Mouse (Mus musculus): ENCODE data around the gene Bptf.
"Not testable (repeated sequence)": the region's sequence is repeated elsewhere in the genome, so short reads cannot be mapped to it uniquely, and the experiment has no call there.

Bptf gene

DNA sequence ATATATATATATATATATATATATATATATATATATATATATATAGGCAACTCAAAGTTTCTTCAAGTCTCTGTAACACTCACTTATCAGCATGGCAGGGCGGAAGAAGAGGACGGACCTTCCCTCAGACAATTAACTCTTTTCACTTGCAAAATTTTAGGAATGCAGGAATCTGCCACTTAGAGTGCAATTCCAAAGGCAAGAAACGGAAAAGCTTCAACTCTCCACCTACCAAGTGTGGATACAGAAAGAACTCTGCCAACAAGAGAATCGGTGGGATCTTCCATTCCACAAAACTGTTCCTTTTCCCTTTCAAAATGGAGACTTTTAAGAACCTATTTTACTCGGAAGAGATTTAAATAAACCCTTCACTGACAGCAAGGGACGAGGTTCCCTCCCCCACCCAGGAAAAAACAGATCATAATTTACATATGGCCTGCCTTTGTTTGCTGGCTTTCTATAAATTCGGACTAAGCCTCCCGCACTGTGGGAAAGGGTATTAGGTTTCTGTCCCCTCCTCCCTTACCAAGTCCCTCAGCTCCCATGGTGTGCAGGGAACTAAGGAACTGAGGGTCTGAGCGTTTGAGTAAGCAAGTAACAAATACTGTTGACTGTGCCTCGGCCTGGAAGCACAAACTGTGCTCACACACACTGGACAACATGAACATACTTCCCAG lies 17.9 kb downstream of the Bptf start:
- no peak for DNase-seq (ENCODE audit: low spot score)

GRCm38 (mm10) chr11:107113112-107113511 lies 18.8 kb downstream of the Bptf start:
- no peak for DNase-seq (ENCODE audit: low spot score)

DNA sequence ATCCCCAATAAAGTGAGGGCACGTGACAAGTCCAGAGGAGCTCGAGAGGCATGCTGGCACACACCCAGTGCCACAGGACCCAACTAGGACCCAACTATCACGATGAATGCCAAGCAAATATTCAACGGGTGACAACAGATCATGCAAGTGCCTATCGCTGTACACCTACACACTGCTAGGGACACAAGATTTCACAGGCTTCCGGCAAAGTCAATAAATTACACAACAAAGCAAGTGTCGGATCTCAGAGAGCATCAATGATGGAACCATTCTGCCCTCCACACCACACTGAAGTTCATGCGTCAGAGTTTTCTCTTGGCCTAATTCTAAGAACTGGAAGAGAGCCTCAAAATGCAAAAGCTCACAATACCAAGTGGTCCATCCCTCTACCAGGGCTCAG lies 22.3 kb downstream of the Bptf start:
- DNase-seq (ENCODE audit: low spot score), result no peak

DNA sequence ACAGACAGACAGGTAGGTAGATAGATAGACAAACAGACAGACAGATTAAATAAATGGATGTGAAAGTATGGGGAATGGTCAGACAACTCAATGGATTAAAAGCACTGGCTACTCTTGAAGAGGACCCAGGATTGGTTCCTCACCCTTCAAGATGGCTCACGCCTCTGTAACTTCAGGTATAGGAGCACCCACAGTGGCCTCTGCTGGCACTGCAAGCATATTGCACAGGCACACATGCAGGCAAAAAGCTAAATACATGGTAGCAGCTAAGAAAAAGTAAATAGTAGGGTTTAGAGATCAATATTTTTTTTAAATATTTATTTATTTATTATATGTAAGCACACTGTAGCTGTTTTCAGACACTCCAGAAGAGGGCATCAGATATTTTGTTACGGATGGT lies 23.0 kb downstream of the Bptf start:
- DNase-seq (ENCODE audit: low spot score), result no peak

DNA sequence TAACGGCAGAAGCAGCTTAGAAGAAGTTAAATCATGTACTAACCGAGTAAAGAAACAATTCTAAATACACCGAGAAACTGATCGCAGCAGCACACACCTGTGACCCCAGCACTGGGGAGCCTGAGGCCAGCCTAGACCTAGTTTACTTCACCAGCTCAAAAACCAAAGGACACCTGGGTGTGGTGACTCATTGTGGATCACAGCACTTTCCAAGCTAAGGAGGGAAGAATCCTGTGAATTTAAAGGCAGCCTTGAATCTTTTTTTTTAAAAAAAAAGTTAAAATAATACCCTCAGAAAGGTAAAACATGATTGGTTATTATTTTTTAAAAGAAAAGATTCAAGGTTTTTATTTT lies 24.2 kb downstream of the Bptf start:
- no peak for DNase-seq (ENCODE audit: low spot score)

- no peak for DNase-seq (ENCODE audit: low spot score)
Measured at GRCm38 (mm10) chr11:107106978-107107724, 24.8 kb downstream of the Bptf start.

- no peak for DNase-seq (ENCODE audit: low spot score)
Measured at GRCm38 (mm10) chr11:107106461-107106860, 25.5 kb downstream of the Bptf start.

- peak; percentile 59 for DNase-seq (ENCODE audit: low spot score)
Measured at GRCm38 (mm10) chr11:107105227-107105626, 26.7 kb downstream of the Bptf start.

DNA sequence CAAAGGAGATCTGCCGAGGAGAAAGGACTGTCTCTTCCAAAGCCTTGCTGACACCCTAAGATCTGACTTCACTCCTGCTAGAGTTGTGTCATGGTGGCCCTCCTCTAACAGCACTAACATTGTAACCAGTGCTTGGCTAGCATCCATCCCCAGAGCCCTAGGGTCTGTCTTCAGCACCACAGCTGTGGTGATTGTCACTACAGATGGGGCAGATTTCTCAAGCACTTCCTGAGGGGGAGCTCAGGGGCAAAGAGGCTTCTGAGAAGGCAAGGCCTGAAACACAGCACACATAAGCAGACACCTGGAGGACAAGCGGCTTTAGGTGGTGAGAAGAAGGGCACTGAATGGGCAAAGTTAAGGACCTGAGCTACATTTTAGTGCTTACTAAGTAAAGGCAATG lies 28.2 kb downstream of the Bptf start:
- DNase-seq (ENCODE audit: low spot score), result no peak

GRCm38 (mm10) chr11:107103224-107103589 lies 28.7 kb downstream of the Bptf start:
- DNase-seq (ENCODE audit: low spot score), result no peak

DNA sequence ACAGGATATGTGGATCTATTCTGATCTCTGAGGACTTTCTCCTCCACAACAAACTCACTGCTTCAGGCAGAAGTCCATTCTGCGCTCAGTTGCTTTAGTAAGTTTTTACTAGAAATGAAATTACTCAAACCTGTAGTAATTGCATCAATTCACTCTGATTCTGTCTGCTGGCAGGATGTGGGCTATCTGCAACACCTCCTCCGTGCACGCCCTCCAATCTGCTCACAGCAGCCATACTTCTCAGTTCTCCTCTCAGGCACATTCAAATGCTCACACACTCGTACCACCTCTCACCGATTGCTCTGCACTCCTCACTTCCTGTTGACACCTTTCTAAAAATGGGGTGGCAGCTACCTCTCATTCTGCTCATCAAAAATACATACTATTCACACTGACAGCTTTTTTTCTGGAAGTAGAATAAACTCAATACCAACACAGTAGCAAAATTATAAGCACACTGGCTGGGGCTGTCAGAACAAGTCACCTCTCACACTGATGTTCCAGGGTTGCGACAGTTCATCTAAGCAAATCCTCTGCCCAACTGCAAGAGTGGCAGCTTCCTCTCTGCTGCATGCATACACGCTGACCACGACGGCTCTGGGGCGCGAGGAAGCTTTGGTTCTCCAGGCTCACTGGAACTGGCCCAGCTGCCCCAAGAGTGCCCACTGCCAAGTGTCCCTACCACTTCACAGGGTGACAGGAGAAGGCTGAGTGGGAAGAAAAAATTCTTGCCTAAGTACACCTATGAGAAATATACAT lies 29.3 kb downstream of the Bptf start:
- DNase-seq (ENCODE audit: low spot score), result no peak

- DNase-seq (ENCODE audit: low spot score), result no peak
Measured at GRCm38 (mm10) chr11:107096973-107097372, 35.0 kb downstream of the Bptf start.

- no peak for DNase-seq (ENCODE audit: low spot score)
Measured at GRCm38 (mm10) chr11:107093871-107094270, 38.1 kb downstream of the Bptf start.

GRCm38 (mm10) chr11:107092637-107093036 lies 39.3 kb downstream of the Bptf start:
- DNase-seq (ENCODE audit: low spot score), result no peak

DNA sequence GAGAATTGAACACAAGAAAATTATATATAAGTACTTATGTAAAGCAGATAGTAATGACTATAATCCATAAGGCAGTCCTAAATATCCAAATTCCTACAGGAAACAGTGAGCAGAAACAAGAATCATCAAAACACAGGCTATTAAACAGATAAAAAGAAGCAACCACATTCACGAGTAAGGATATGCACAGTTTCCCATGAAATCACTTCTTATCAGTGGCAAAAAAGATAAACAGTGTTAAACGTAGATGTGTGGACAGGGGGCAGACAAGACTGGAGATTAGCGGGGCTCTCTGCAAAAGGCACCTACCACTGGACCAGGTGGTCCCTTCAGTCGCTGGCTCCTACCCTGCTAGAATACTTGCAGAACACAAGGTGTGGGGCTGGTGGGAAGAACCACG lies 46.1 kb downstream of the Bptf start:
- DNase-seq (ENCODE audit: low spot score), result no peak

DNA sequence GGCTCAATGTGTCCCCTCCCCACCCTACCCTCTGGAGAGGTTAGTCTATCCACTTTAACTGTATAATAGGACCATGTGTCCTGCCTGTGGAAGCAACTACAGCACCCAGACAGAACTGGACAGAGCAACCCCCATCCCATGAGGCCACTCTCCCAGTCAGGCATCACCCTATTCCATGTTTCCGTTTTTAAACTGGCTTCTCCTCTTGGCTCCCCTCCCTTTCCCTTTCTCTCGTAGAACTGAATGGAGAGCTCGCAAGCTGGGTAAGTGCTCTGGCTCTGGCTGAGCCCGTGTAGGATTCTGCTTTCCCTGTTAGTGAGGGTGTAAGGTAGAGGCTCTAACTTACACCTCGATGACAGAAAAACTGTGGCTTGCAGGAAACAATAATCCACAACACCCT lies 48.4 kb downstream of the Bptf start:
- DNase-seq (ENCODE audit: low spot score), result no peak

DNA sequence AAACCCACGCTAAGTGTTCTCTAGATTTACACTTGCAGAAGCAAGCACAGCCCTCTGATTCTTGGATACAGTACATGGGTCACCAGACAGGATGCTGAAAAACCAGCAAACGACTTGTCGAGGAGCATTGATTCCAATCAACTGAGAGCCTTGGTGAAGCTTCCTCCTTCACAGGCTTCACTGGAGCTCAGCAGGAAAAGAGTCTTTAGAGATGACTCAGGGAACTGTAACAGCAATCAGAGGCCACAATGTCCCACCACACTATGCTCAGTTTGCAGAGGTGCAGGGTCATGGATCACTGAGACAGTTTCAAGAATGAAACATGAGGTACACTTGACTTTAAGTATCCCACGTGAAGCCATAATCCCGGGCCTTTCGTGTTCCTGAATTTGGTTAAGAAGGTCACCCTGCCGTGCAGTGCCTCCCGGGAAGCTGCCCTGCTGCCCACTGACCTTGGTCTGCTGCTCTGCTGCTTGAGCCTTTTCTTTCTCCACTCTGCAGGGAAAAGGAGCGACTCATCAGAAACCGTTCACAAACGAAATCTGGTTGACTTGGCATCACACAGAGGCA lies 66.6 kb downstream of the Bptf start:
- DNase-seq (ENCODE audit: low spot score), result no peak

DNA sequence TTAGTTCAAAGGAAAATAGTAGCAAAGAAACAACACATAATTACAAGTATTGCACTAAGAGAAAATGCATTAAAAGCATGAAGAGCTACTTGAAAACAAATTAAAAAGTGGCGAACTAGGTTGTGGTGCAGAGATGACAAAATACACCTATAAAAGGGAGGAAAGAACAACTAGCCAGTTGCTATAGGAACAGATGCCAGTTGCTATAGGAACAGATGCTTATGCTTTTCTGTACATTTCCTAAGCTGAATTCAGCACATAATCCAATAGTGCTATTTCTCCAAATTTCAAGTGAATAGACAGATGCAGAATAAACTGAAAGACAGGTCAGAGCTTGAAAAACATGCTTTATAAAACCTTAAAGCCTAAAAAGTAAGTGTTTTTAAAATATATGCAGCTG lies 67.3 kb downstream of the Bptf start:
- DNase-seq (ENCODE audit: low spot score), result no peak

- no peak for DNase-seq (ENCODE audit: low spot score)
Measured at GRCm38 (mm10) chr11:107063067-107063466, 68.9 kb downstream of the Bptf start.

- no peak for DNase-seq (ENCODE audit: low spot score)
Measured at GRCm38 (mm10) chr11:107060941-107061340, 71.0 kb downstream of the Bptf start.

GRCm38 (mm10) chr11:107059634-107060033 lies 72.3 kb downstream of the Bptf start:
- not testable (repeated sequence) for DNase-seq (ENCODE audit: low spot score)

DNA sequence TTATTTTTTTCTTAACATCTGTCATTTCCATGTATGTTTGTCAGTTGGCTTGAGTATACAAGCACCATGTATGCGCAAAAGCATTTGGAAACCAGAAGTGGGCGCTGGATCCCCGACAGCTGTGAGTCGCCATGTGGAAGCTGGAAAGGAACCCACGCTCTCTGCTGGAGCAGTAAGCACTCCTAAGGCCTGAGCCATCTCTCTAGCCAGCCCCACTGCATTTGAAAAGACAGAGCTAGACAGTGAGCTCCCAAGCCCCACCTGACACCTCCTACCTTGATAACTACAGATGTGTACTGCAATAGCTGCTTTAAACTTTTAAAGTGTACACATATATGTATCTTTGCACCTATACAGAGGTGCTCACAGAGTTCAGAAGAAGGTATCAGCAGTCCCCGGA lies 74.5 kb downstream of the Bptf start:
- DNase-seq (ENCODE audit: low spot score), result no peak

DNA sequence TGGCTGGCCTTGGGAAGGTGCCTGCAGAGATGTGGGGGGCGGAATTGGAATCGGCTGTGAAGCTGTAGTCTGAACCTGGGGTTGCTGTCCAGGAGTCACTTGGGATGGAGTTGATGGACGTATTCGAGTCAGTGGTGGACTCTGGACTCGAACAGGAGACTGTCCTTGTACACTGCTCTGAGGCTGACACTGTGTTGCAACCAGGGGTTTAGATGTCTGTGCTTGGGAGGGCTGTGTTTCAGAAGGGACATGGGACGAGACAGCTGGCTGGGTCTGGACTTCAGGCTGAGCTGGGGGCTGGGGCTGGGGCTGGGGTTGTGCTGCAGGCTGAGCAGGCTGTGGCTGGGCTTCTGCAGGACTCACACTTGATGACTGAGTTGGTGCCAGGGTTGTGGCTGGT lies 77.1 kb downstream of the Bptf start:
- DNase-seq (ENCODE audit: low spot score), result no peak

All from ovary, postnatal 14 days (tissue).